Mouse (Mus musculus) forebrain, embryonic 11.5 days (tissue): Measurements from ENCODE around the gene Il20rb. TPM values are rescaled to one million over a fixed set of nuclear protein-coding genes. Genes with fewer than 3 reads are reported as not detected.

Experiments used
- ATAC-seq: fragments of 200-750 bp; cut with Nextera tagmentation; replicated peaks from 2 replicates; pipeline ENCODE4 v1.8.0; 2017; ENCODE audit warnings: moderate TSS enrichment; ENCODE audit not compliant: low FRiP score
- DNase-seq: peaks from one replicate; pipeline ENCODE4 v3.0.0-alpha.2; 2017; ENCODE audit warnings: low spot score
- H3K27ac ChIP-seq: fragments of 300-500 bp; sonication (generic); 2 replicates; pipeline ENCODE4 v1.5.1; 2014; ENCODE audit warnings: low read depth, low read length
- H3K27me3 ChIP-seq: fragments of 300-500 bp; sonication (generic); 2 replicates; pipeline ENCODE4 v1.6.1; 2014; ENCODE audit warnings: mild to moderate bottlenecking, low read length, mixed read lengths; ENCODE audit not compliant: control insufficient read depth, insufficient read depth
- H3K36me3 ChIP-seq: fragments of 300-500 bp; sonication (generic); 2 replicates; pipeline ENCODE4 v1.6.1; 2014; ENCODE audit warnings: mild to moderate bottlenecking, low read length, moderate library complexity, mixed read lengths; ENCODE audit not compliant: control insufficient read depth, insufficient read depth
- H3K4me1 ChIP-seq: fragments of 300-500 bp; sonication (generic); replicated peaks from 2 replicates; pipeline ENCODE4 v1.6.1; 2014; ENCODE audit warnings: low read length, mixed read lengths; ENCODE audit not compliant: control insufficient read depth, insufficient read depth
- H3K4me2 ChIP-seq: fragments of 300-500 bp; sonication (generic); 2 replicates; pipeline ENCODE4 v1.6.1; 2014; ENCODE audit warnings: low read depth, mild to moderate bottlenecking, low read length, moderate library complexity, mixed read lengths; ENCODE audit not compliant: severe bottlenecking
- H3K4me3 ChIP-seq: fragments of 300-500 bp; sonication (generic); 2 replicates; pipeline ENCODE4 v1.5.1; 2014; ENCODE audit warnings: low read depth, low read length
- H3K9ac ChIP-seq: fragments of 300-500 bp; sonication (generic); 2 replicates; pipeline ENCODE4 v1.6.1; 2014; ENCODE audit warnings: low read length
- H3K9me3 ChIP-seq: fragments of 300-500 bp; sonication (generic); 2 replicates; pipeline ENCODE4 v1.6.1; 2016; ENCODE audit warnings: low read length, mixed read lengths; ENCODE audit not compliant: control insufficient read depth
- WGBS: fragments of 180-500 bp; shearing (Covaris S2); extraction: QIAGEN DNeasy Blood & Tissue Kit; methylation state at CpG from one replicate; pipeline ENCODE4 v1.1.7; 2014; 5-methylcytosine and 5-hydroxymethylcytosine counted together
- polyA plus RNA-seq: library from polyadenylated mRNA; unstranded; fragments of >200 nt; fragmentation: Nextera tagmentation; extraction: Ambion mirVana; gene quantifications from 2 replicates; pipeline ENCODE4 v1.2.1, GENCODE M21; 2014

Gene Il20rb
- polyA plus RNA-seq, 1 experiment from 2014 or later: 1.0 TPM

DNA sequence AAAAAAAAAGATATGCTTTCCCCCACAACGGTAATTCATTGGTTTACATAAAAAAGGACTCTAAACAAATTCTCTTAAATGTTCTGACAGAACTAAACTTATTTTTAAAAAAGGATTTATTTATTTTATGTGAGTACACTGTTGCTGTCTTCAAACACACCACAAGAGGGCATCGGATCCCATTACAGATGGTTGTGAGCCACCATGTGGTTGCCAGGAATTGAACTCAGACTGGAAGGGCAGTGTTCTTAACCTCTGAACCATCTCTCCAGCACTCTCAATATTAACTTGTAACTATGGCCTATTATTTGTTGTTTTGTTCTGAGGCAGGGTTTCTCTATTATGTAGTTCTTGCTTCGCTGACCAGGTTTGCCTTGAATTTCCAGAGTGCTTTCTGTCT lies 33.4 kb upstream of the Il20rb start:
- Histone ChIP-seq H3K9me3 (no peaks in the 10 kb centered on the region), H3K9ac (no peak overlapping the region), H3K36me3 (no peaks in the 10 kb centered on the region), H3K4me1 (0 out of 2 replicates have a peak, but pooled peaks cover 1% of the 10 kb centered on the region), H3K27me3 (no peaks in the 10 kb centered on the region), H3K4me3 (no peak overlapping the region), H3K27ac (no peak overlapping the region), H3K4me2 (no peak overlapping the region)
- no peak for ATAC-seq
- WGBS: 93% methylated on average over 3 of the region's 3 CpGs
- DNase-seq: no peak

DNA sequence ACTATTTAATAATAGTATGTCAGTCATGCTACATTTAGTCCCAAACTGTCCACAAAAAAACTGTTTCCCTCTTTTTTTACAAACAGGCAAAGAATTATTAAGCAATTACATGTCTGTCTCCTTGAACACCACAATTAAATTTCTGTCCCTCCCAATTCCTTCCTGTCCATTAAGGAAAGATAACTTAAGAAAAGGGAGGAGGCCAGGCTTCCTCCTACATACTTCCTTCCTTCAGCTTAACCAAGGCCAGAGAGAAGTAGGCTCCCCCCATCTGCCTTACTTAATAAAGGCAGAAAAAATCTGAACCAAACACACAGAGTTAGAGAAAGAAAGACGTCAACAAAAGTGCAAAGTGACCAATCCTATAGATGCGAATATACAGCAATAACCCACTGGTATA lies 21.0 kb upstream of the Il20rb start:
- no peak overlapping the region for H3K4me3 ChIP-seq
- no peaks in the 10 kb centered on the region for H3K9me3 ChIP-seq
- no peak overlapping the region for H3K27ac ChIP-seq
- no peaks in the 10 kb centered on the region for H3K27me3 ChIP-seq
- DNase-seq (no peak), ATAC-seq (no peak)
- no peaks in the 10 kb centered on the region for H3K36me3 ChIP-seq
- H3K9ac ChIP-seq: no peak overlapping the region
- no peak overlapping the region for H3K4me2 ChIP-seq
- H3K4me1 ChIP-seq: no peaks in the 10 kb centered on the region
- 92% methylated on average over 2 of the region's 2 CpGs for WGBS

DNA sequence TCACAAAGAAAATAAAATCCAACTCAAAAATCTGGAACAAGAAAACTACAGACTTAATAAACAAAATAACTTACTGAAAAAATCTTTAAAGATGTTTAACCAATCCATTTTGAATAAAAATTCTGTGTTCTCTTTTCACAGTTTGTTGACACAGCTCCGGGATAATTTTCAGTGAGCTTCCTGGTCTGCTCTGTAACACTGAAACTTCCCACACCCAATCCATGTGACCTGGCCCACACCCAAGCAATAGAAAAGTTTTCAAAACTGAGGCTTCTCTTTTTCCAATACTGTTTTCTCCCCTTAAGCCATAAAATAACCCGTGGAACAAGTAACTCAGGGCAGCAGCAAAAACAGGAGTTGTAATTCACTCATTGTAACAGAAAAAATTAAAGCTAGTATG lies 20.1 kb upstream of the Il20rb start:
- 87% methylated on average over 2 of the region's 2 CpGs for WGBS
- H3K9ac ChIP-seq: no peak overlapping the region
- no peak for ATAC-seq

GRCm38 (mm10) chr9:100505498-100505897 lies 18.9 kb upstream of the Il20rb start:
- no peak overlapping the region for H3K27ac ChIP-seq
- no peak for ATAC-seq
- WGBS: 92% methylated on average over 4 of the region's 4 CpGs

More for the DNA sequence above, 20.1 kb upstream of the Il20rb start:
- Histone ChIP-seq H3K36me3 (no peaks in the 10 kb centered on the region), H3K4me3 (no peak overlapping the region), H3K27me3 (no peaks in the 10 kb centered on the region), H3K9me3 (no peaks in the 10 kb centered on the region), H3K4me1 (no peaks in the 10 kb centered on the region), H3K27ac (no peak overlapping the region), H3K4me2 (no peak overlapping the region)
- no peak for DNase-seq

GRCm38 (mm10) chr9:100493611-100494261 lies 7.1 kb upstream of the Il20rb start:
- H3K27me3 ChIP-seq: no peaks in the 10 kb centered on the region
- no peak overlapping the region for H3K4me2 ChIP-seq
- H3K4me3 ChIP-seq: no peak overlapping the region
- DNase-seq (no peak), ATAC-seq (no peak)
- no peaks in the 10 kb centered on the region for H3K9me3 ChIP-seq
- no peak overlapping the region for H3K27ac ChIP-seq
- 92% methylated on average over 5 of the region's 5 CpGs for WGBS
- H3K36me3 ChIP-seq: no peaks in the 10 kb centered on the region
- H3K9ac ChIP-seq: no peak overlapping the region
- H3K4me1 ChIP-seq: no peaks in the 10 kb centered on the region

More at GRCm38 (mm10) chr9:100505498-100505897, 18.9 kb upstream of the Il20rb start:
- H3K9me3 ChIP-seq: no peaks in the 10 kb centered on the region
- DNase-seq: no peak
- no peaks in the 10 kb centered on the region for H3K27me3 ChIP-seq
- no peak overlapping the region for H3K4me3 ChIP-seq
- H3K9ac ChIP-seq: no peak overlapping the region
- no peaks in the 10 kb centered on the region for H3K36me3 ChIP-seq
- no peaks in the 10 kb centered on the region for H3K4me1 ChIP-seq
- H3K4me2 ChIP-seq: no peak overlapping the region

DNA sequence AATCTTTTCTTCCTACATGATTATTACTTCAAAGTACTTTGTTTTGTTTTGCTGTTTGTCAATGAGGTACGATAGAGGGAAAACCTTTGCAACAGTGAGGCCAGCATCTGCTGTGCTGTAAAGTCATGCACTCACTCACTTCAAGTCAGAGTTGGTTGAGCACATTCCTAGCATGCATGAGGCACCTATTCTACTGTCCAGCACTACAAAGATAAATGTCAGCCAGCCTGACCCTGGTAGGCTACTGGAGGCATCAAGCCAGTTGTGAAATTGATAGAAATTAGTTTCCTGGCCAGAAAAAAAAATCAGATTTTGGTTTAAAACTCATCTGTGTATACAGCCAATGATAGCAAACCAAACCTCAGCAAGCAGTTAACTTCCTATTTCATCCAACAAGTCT lies 4.8 kb upstream of the Il20rb start:
- Histone ChIP-seq H3K9me3 (no peaks in the 10 kb centered on the region), H3K27ac (no peak overlapping the region), H3K4me1 (no peaks in the 10 kb centered on the region), H3K4me2 (no peak overlapping the region), H3K36me3 (no peaks in the 10 kb centered on the region), H3K27me3 (no peaks in the 10 kb centered on the region), H3K9ac (no peak overlapping the region), H3K4me3 (no peak overlapping the region)
- DNase-seq (no peak), ATAC-seq (no peak)
- 92% methylated on average over 1 of the region's 1 CpGs for WGBS

DNA sequence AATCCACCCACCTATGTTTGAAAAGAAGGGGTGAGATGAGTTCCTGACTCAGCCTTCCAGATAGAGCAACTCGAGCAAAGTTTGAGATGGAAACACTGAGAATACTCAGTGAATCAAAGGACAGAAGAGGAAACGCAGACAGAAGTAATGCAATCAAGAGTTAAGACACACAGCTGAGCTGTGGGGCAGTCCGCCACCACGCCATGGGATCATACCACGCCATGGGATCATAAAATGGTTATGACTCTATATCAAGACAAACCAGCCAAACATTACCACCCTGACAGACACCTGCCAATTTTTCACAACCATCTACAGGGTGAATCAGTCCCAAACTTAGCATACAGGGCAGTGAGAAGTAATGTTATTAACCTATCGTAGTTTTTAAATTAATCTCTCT lies 2.4 kb upstream of the Il20rb start:
- no peaks in the 10 kb centered on the region for H3K9me3 ChIP-seq
- 96% methylated on average over 6 of the region's 6 CpGs for WGBS

GRCm38 (mm10) chr9:100488056-100488713 lies 1.6 kb upstream of the Il20rb start:
- Histone ChIP-seq H3K27ac (no peak overlapping the region), H3K4me3 (no peak overlapping the region), H3K36me3 (no peaks in the 10 kb centered on the region), H3K9me3 (no peaks in the 10 kb centered on the region), H3K27me3 (no peaks in the 10 kb centered on the region), H3K9ac (no peak overlapping the region), H3K4me2 (no peak overlapping the region), H3K4me1 (no peaks in the 10 kb centered on the region)
- 82% methylated on average over 7 of the region's 7 CpGs for WGBS
- no peak for DNase-seq
- ATAC-seq: no peak

More for the DNA sequence above, 2.4 kb upstream of the Il20rb start:
- Histone ChIP-seq H3K27ac (no peak overlapping the region), H3K27me3 (no peaks in the 10 kb centered on the region), H3K36me3 (no peaks in the 10 kb centered on the region), H3K4me3 (no peak overlapping the region), H3K9ac (no peak overlapping the region), H3K4me2 (no peak overlapping the region), H3K4me1 (no peaks in the 10 kb centered on the region)
- no peak for DNase-seq
- ATAC-seq: no peak

GRCm38 (mm10) chr9:100483318-100483717 lies 3.3 kb downstream of the Il20rb start:
- ATAC-seq (no peak), DNase-seq (no peak)
- H3K9me3 ChIP-seq: no peaks in the 10 kb centered on the region
- H3K27me3 ChIP-seq: no peaks in the 10 kb centered on the region
- no peak overlapping the region for H3K4me2 ChIP-seq
- 93% methylated on average over 5 of the region's 5 CpGs for WGBS
- no peak overlapping the region for H3K4me3 ChIP-seq
- no peaks in the 10 kb centered on the region for H3K36me3 ChIP-seq
- H3K4me1 ChIP-seq: no peaks in the 10 kb centered on the region
- H3K9ac ChIP-seq: no peak overlapping the region
- H3K27ac ChIP-seq: no peak overlapping the region
